Mouse (Mus musculus) spleen, adult 12 weeks (tissue): Measurements from ENCODE around the gene Pcbp3.

ENCODE experiments used
- DNase-seq: peaks from one replicate; pipeline ENCODE4 v3.0.0; 2022; ENCODE audit warnings: low spot score

Pcbp3 gene

GRCm38 (mm10) chr10:76729631-76730620 is 231.8 kb downstream of the Pcbp3 start:
- no peak for DNase-seq

- no peak for DNase-seq
These were observed 233.3 kb downstream of the Pcbp3 start for GRCm38 (mm10) chr10:76728369-76728768.

- DNase-seq, result no peak
These were observed 234.4 kb downstream of the Pcbp3 start for GRCm38 (mm10) chr10:76727301-76727700.

GRCm38 (mm10) chr10:76726866-76727265 is 234.8 kb downstream of the Pcbp3 start:
- DNase-seq, result no peak

GRCm38 (mm10) chr10:76725682-76726285 is 235.9 kb downstream of the Pcbp3 start, which contains the start of gene Col6a1:
TSS of gene Col6a1 (minus strand) at chr10:76726168.
- no peak for DNase-seq

- DNase-seq, result no peak
These were observed 236.6 kb downstream of the Pcbp3 start for GRCm38 (mm10) chr10:76725097-76725496.

GRCm38 (mm10) chr10:76724231-76724736 is 237.4 kb downstream of the Pcbp3 start:
- DNase-seq, result no peak

- DNase-seq, result no peak
These were observed 238.8 kb downstream of the Pcbp3 start for GRCm38 (mm10) chr10:76722751-76723450.

GRCm38 (mm10) chr10:76721746-76722145 is 239.9 kb downstream of the Pcbp3 start:
- no peak for DNase-seq

- DNase-seq, result no peak
These were observed 240.5 kb downstream of the Pcbp3 start for GRCm38 (mm10) chr10:76721216-76721615.

- no peak for DNase-seq
These were observed 244.1 kb downstream of the Pcbp3 start for GRCm38 (mm10) chr10:76717631-76718030.

- no peak for DNase-seq
These were observed 244.7 kb downstream of the Pcbp3 start for GRCm38 (mm10) chr10:76717026-76717425.

- DNase-seq, result no peak
These were observed 247.4 kb downstream of the Pcbp3 start for GRCm38 (mm10) chr10:76714303-76714702.

- no peak for DNase-seq
These were observed 249.2 kb downstream of the Pcbp3 start for GRCm38 (mm10) chr10:76712500-76712899.
